Mouse (Mus musculus) lung, postnatal 10 days (tissue): ENCODE measurements at regions not wholly inside any gene's neighbourhood (a gene's known extent, or its start where the extent isn't known, plus 50 kb on each side); places are given as distances from the start of the nearest gene placed in this dataset.

Experiments
- DNase-seq: peaks from one replicate; pipeline ENCODE4 v3.0.0; 2021

DNA sequence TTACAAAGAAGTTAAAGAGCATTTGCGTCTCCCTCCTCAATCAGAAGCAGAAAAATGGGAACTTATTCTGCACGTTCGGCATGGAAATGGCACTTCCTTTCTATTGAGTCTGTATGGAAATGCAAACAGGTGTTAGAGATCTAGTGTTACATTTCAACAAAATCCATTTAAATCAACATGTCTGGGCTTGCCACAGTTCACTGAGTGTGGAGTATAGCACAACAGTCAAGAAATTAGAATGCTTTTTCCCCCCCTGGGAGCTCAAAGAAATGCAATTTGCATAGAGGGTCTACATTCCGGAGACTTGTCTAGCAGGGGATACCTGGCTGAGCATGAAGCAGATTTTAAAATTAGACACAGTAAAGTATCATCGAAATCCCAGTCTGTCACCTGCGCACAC is 308.5 kb upstream of the Smarca2 start:
- no peak for DNase-seq

- DNase-seq, result no peak
Observed at GRCm38 (mm10) chr19:26308477-26309135, 296.2 kb upstream of the Smarca2 start.

DNA sequence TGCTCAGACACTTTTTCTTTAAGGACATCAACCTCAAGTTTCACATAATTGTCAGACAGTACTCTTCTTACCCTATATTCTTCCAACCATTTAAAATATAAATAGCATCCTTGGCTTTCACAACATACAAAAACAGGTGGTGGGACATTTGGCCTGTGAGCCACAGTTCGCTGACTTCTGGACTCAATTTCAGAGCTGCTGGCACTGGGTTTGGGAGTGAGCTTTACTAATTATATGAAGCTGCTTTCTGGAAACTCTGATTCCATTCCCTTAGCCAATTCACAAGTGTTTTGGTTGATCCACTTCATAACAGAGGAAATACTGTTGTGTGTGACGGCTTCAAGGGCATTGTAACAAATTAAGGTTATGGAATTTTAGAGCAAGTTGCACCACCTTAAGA is 285.9 kb upstream of the Smarca2 start:
- DNase-seq, result no peak

DNA sequence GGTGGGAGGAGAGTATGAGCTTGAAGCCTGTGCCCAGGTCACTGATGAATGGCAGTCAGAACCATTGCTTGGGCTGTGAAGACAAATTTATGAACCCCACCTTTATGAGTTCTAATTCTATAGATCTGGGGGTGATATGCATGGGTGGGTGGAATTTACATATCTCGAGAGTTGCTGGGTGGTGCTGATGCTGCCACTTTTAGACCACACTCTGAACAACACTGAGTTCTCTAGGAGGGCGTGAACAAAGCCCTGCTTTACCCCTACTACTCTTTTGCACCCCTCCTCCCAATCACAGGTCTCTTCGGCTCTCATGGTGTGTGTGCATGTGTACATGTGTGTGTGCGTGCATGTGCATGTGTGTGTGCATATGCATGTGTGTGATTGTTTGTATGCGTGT is 281.2 kb upstream of the Smarca2 start:
- no peak for DNase-seq

GRCm38 (mm10) chr19:26339120-26339519 is 265.7 kb upstream of the Smarca2 start:
- DNase-seq, result no peak

- DNase-seq, result no peak
Observed at GRCm38 (mm10) chr19:26340155-26340554, 264.7 kb upstream of the Smarca2 start.

DNA sequence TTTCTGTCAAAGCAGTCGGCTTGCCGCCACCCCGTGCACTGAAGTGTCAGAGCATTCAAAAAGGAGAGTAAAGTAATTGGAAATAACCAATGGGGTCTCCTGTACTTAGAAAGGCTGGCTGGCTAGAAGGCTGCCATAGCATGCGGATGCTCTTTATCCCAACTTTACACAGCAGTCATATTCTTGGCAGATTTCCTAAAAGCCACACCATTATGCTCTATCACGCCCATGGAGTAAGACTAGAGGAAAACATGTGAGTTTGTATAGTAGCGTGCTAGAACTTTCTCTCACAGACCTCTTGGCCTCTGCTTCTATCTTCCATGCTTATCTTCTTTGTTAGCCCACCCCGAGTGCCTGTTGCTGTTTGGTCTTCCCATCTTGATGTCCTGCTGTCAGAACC is 249.8 kb upstream of the Smarca2 start:
- DNase-seq, result no peak

- no peak for DNase-seq
Observed at GRCm38 (mm10) chr19:26383961-26384381, 220.9 kb upstream of the Smarca2 start.

- no peak for DNase-seq
Observed at GRCm38 (mm10) chr19:26386075-26386474, 218.8 kb upstream of the Smarca2 start.

DNA sequence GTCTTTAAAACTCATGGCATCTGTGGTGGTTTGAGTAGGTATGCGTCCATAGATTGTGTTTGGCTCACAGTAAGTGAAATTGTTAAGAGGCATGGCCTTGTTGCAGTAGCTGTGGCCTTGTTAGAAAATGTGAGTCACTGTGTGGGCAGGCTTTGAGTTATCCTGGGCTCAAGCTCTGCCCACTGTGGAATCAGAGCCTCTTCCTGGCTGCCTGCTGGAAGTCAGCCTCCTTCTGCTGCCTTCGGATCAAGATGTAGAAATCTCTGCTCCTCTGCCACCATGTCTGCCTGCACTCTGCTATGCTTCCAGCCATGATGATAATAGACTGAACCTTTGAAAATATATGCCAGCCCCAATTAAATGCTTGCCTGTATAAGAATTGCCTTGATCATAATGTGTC is 192.2 kb upstream of the Smarca2 start:
- no peak for DNase-seq

DNA sequence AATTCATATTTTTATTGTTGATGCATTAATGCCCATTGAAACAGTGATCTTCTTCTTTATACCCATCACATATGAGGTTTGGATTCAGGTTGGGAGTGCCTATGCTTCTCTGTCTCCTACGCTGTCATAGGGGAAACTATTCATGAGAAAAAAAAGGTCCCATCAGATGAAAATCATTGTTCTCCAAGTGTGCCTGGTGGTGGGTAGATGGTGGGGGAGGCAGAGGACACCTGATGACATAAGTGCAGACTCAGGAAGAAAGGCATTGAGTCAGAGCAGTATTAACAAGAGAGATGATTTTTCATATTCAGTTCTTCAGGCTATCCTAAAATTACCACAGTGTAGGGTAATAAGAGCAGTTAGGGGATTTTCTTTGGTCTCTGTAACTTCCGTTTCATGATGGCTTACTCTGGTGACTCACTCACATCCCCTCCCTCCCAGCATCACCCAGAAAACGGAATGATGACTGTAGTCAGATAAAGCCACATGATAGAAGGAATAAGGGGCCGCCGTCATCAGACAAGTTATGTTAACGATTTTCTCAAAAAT is 190.3 kb upstream of the Smarca2 start:
- no peak for DNase-seq

DNA sequence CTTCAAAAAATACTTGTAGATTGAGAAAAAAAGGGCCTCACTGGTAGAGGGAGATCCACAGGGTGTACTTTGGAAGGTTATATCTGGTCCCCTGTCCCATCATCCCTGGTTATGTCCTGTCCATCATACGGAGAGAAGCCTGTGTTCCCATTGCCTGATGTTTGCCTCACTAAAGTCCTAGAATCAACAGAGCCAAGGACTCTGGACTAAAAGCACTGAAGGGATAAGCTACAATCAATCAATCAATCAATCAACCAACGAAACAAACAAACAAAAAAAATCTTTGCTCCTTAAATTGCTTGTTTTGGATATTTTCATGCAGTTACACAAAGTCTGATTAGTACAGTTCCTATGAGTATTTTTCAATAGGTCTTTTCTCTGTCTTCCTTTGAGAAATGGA is 185.1 kb upstream of the Smarca2 start:
- DNase-seq, result no peak

DNA sequence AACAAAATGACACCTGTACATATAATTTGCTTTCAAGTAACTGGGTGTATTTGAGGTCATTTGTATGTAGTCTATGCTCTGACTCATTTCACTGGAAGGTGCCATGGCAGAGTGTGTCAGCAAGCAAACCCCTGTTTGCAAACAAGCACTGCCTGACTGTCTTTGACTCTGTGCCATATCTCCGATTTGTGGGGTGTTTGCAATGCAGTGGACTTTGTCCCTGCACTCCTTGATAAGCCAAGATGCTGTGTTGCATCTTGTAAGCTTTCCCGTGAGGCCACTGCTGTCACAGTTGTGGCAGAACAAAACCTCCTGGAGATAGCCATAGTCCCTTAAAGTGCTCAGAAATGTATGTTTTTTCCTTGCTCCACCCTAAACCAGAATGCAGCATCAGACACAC is 165.7 kb upstream of the Smarca2 start:
- no peak for DNase-seq

GRCm38 (mm10) chr19:26445309-26445708 is 159.5 kb upstream of the Smarca2 start:
- DNase-seq, result peak; percentile 14

- no peak for DNase-seq
Observed at GRCm38 (mm10) chr19:26447427-26448023, 157.3 kb upstream of the Smarca2 start.

DNA sequence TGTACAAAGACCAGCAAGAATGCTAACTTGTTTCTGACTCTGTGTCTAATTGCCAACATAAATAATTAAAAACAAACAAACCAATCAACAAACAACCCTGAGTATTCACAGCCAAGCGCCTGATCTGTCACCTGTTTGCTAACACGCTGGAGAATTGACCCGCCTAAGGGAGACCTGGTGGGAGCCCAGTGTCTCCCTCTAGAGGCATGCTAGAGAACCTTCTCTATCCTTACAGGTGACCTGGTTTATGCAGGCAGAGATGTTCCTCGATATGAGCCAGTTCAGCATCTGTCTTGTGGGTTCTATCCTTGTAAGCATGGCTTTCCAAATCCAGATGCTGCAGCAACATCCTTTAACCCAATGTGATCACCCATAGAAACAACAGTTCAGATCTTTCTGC is 143.1 kb upstream of the Smarca2 start:
- DNase-seq, result no peak

DNA sequence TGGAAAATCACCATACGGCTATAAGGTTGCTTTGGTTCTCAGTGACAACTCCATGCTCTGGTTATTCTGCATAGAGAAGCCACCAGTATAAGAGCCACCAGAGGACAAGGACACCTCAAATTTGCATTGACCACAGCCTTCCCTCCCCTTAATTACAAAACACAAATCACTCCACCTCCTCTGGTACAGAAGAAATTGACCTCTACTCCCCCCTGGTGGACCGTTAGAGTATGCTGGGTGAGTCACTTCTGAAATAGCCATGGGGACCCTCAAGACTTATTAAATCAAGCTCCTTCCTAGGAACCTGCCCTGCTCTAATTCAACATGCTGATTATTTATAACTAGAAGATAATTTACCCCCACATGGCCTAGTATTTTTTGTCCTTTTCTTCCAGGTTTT is 139.6 kb upstream of the Smarca2 start:
- DNase-seq, result peak; percentile 14

DNA sequence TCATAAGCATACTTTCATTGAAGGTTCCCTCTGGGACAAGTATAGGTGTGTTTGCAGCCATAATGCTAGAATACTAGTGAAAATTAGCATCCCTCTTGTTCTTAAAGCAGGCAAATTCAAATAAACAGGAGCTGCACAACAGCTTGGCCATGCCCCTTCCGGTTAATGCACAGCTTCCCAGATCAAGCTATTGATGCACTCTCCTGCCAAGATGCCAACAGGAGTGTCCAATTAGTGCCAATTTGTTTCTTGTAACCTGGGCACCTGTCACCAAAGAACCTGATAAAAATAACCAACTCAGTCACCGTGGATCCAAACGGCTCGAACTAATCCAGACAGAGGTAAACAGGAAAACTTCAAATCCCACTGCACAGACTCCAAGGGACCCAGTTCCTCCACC is 138.6 kb upstream of the Smarca2 start:
- DNase-seq, result no peak

DNA sequence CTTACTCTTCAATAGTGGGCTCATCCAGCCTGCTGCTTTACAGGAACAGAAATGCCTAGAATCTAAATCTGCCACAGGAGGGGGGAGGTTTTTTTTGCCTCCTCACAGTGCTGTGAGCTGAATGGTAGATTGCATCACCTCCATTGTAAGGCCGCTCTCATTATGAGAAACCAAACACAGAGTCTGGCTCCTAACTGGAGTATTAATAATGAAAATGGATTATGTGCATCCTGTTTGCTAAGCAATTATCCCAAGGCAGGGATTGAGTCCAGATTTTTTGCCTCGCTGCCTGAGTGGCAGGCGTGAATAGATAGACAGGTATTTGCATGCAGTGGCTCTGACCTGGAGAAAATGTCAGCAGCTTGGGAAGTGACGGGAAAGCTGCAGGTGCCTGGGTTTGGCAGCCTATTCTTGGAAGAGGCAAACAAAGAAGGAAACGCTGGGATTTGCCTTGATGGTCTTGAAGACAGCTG is 137.6 kb upstream of the Smarca2 start:
- DNase-seq, result no peak

DNA sequence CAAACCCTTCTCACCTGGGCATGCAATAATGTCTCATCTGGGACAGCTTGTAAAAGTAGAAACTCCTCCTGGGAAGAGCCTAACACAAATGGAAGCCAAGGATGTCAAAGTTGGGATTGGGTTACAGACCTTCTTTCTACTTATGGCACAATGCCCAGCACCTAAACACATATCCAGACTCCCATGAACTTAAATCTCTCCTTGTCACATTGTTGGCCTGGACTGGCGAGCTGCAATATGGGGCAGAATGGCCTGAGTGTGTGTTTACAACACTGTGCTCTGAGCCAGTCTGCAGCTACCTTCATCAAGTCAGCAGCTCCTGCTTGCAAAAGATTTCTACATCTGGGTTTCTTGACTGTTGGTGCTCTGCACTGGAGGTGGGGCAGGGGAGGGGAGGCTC is 132.2 kb upstream of the Smarca2 start:
- DNase-seq, result no peak

DNA sequence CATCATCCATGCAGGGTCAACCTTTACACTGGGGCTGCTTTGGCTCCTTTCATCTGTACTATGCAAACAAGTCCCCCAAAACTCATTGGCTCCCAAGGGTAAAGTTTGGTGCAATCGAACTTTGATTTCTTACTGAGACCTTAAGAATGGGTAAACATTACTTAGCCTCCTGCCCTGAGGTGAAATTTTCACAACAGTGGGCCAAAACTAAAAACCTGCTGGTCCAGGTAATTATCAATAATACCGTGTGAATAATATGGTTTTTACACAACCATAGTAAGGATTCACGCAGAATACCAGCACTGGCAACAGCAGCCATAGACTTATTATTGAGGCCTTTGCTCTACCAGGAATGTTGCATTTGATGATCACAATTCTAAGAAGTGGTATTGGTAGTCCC is 131.6 kb upstream of the Smarca2 start:
- DNase-seq, result no peak

DNA sequence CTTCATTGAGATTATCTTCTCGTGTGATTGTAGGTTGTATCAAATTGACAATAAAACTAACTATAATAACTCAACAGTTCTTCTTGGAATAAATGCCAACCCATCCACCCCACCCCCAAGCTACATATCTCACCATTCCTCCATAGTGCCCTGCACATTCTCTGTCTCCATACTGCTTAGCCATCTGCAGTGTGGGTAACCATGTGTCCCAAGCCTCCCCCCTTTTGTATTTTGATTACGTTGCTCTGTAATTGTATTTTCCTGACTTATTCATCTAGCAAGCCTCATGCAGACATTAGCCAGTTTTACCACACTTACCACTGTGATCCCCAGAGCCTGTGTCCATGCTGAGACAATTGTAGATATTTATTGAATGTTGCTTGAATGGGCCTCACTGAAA is 129.7 kb upstream of the Smarca2 start:
- no peak for DNase-seq

DNA sequence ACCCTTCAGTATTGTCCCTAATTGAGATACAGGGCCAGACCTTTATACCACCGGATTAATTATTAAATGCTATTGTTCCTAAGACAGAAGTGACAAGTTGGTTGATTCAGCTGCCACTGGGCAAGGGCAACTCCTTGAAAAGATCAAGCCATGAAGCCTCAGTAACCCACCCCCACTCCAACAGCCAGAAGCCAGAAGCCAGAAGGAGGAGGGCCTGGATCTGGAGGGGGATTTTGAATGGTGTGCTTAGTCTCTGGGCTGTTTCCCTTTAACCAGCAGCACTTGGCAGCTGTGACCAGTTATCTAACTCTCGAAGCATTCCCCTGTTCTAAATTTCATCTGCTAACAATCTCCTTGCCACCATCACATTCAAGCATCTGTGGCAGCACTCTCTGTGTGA is 129.1 kb upstream of the Smarca2 start:
- DNase-seq, result peak; percentile 1

DNA sequence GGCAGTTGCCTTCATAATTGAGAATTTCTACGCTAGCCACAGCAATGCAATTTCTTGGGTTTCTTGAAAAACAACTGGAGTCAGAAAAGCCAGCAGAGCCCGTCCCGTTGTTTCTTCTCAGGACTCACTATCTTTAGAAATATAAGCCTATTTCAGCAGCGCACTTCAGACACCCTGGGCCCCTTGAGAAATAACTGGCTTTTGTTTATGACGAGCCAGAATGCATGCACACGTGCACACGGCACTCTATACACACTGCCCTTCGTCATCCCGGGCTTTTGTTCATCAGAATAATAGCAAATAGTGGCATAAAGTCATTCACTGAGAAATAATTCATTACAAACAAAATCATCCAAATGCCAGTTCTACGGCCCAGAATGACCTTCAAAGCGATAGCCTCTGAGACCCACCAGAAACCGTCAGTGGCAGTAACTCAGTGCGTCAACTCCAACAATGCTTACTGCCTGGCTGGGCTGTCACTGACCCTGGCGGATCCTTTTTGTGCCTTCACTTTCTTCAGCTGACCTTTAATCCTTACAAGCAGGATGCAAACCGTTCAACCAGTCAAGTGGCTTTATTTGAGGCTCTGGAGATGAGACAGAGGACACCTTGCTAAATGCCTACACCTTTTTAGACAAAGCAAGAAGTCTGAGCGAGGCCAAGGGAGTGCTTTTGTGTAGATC is 126.7 kb upstream of the Smarca2 start:
- no peak for DNase-seq
